22 mouse cellular contexts compared by ENCODE assay signal in genomic region chr2:46441348-46441747, GRCm38 (mm10).
A peak's percentile ranks its signal among the peaks of the same experiment; 100 is the strongest.
DNase-seq lines count a peak whose midpoint lies in the region; ATAC-seq and TF ChIP-seq lines count a peak whose summit lies in the region.
"Had no signal": no experiment of that assay in that cellular context is flagged by ENCODE, and none has a peak within 500 bp of the region (broad histone marks: within the 10 kb centered on the region; RNA-seq: fewer than 3 reads in every experiment).

No protein-coding gene starts in this region.

- H3K79me2 ChIP-seq in heart, adult 2 months (replicated peaks; ENCODE audit: control insufficient read depth, insufficient read depth, low read length) = no peaks in the 10 kb centered on the region

- H3K27ac ChIP-seq in heart, adult 2 months = peak overlapping the region; percentile 69
- no peak overlapping the region for H3K27ac ChIP-seq in heart, embryonic 10.5 days
- H3K27ac ChIP-seq in lung, postnatal 0 days (ENCODE audit: low read length) = no peak overlapping the region
- H3K27ac ChIP-seq in intestine, embryonic 15.5 days = no peak overlapping the region
- H3K27ac ChIP-seq: forebrain, embryonic 10.5 days; hindbrain, embryonic 12.5 days; limb, embryonic 12.5 days; liver, embryonic 12.5 days; neural tube, embryonic 12.5 days had no signal

- 82% methylated on average over 5 of the region's 5 CpGs for WGBS in heart, adult 2 months
- 86% methylated on average over 5 of the region's 5 CpGs for WGBS in heart, embryonic 10.5 days
- WGBS in lung, postnatal 0 days = 73% methylated on average over 5 of the region's 5 CpGs
- WGBS in lung, adult 2 months = 74% methylated on average over 5 of the region's 5 CpGs
- 87% methylated on average over 5 of the region's 5 CpGs for WGBS in intestine, embryonic 15.5 days

- H3K4me3 ChIP-seq in heart, adult 2 months = no peak overlapping the region
- H3K4me3 ChIP-seq in heart, embryonic 10.5 days = no peak overlapping the region
- no peak overlapping the region for H3K4me3 ChIP-seq in lung, postnatal 0 days (ENCODE audit: low read depth, low read length)
- no peak overlapping the region for H3K4me3 ChIP-seq in lung, adult 2 months (replicated peaks; ENCODE audit: extremely low read depth, low read depth, low read length)
- H3K4me3 ChIP-seq in intestine, embryonic 15.5 days (replicated peaks) = no peak overlapping the region
- H3K4me3 ChIP-seq: forebrain, embryonic 10.5 days; hindbrain, embryonic 12.5 days; layer of hippocampus, adult 2 months; limb, embryonic 12.5 days; liver, embryonic 12.5 days; megakaryocyte, embryonic 14.5 days; neural tube, embryonic 12.5 days had no signal

- no peak overlapping the region for H3K9ac ChIP-seq in heart, adult 2 months (ENCODE audit: low read depth, low read length)
- no peak overlapping the region for H3K9ac ChIP-seq in lung, postnatal 0 days (replicated peaks; ENCODE audit: low read depth)
- H3K9ac ChIP-seq in intestine, embryonic 15.5 days = no peak overlapping the region
- H3K9ac ChIP-seq: hindbrain, embryonic 12.5 days; limb, embryonic 12.5 days; liver, embryonic 12.5 days; neural tube, embryonic 12.5 days had no signal

- no peaks in the 10 kb centered on the region for H3K9me3 ChIP-seq in heart, embryonic 10.5 days
- H3K9me3 ChIP-seq in lung, postnatal 0 days (ENCODE audit: low read length) = no peaks in the 10 kb centered on the region
- H3K9me3 ChIP-seq in intestine, embryonic 15.5 days = no peaks in the 10 kb centered on the region
- H3K9me3 ChIP-seq: forebrain, embryonic 10.5 days; hindbrain, embryonic 12.5 days; limb, embryonic 12.5 days; liver, embryonic 12.5 days; megakaryocyte, embryonic 14.5 days; neural tube, embryonic 12.5 days had no signal

- H3K36me3 ChIP-seq in heart, adult 2 months (ENCODE audit: control insufficient read depth, insufficient read depth, low read length) = no peaks in the 10 kb centered on the region
- H3K36me3 ChIP-seq in heart, embryonic 10.5 days = no peaks in the 10 kb centered on the region
- no peaks in the 10 kb centered on the region for H3K36me3 ChIP-seq in lung, postnatal 0 days (ENCODE audit: insufficient read depth, low read length)
- no peaks in the 10 kb centered on the region for H3K36me3 ChIP-seq in intestine, embryonic 15.5 days
- H3K36me3 ChIP-seq: forebrain, embryonic 10.5 days; hindbrain, embryonic 12.5 days; limb, embryonic 12.5 days; liver, embryonic 12.5 days; neural tube, embryonic 12.5 days had no signal

- ATAC-seq in lung, postnatal 0 days = no peak
- ATAC-seq in intestine, embryonic 15.5 days = no peak
- ATAC-seq in megakaryocyte-erythroid progenitor cell, adult 5-6 weeks (replicated peaks; ENCODE audit: low FRiP score, low TSS enrichment, poor library complexity, severe bottlenecking) = no peak
- ATAC-seq: forebrain, embryonic 16.5 days; liver, embryonic 12.5 days had no signal

- TF ChIP-seq CTCF in heart, adult 2 months (IDR thresholded peaks at IDR 0.05) = no peak
- no peak for TF ChIP-seq CTCF in lung, postnatal 0 days (IDR thresholded peaks at IDR 0.05)
- TF ChIP-seq CTCF in lung, adult 2 months (IDR thresholded peaks at IDR 0.05; ENCODE audit: insufficient read depth, low read length) = no peak

- H3K27me3 ChIP-seq in heart, adult 2 months (ENCODE audit: control insufficient read depth, insufficient read depth, low read length) = no peaks in the 10 kb centered on the region
- no peaks in the 10 kb centered on the region for H3K27me3 ChIP-seq in heart, embryonic 10.5 days (ENCODE audit: insufficient read depth, poor library complexity, severe bottlenecking)
- H3K27me3 ChIP-seq in lung, postnatal 0 days (replicated peaks; ENCODE audit: insufficient read depth, low read length) = no peaks in the 10 kb centered on the region
- no peaks in the 10 kb centered on the region for H3K27me3 ChIP-seq in intestine, embryonic 15.5 days (replicated peaks)
- H3K27me3 ChIP-seq: hindbrain, embryonic 12.5 days; liver, embryonic 12.5 days; neural tube, embryonic 12.5 days had no signal

- H3K4me2 ChIP-seq in lung, postnatal 0 days (replicated peaks; ENCODE audit: low read depth, low read length) = no peak overlapping the region
- no peak overlapping the region for H3K4me2 ChIP-seq in intestine, embryonic 15.5 days (replicated peaks)
- H3K4me2 ChIP-seq: hindbrain, embryonic 12.5 days; limb, embryonic 12.5 days; liver, embryonic 12.5 days; neural tube, embryonic 12.5 days had no signal

- no peak for DNase-seq in heart, adult 2 months
- no peak for DNase-seq in heart, embryonic 10.5 days (ENCODE audit: low spot score)
- DNase-seq in lung, postnatal 0 days (ENCODE audit: low spot score) = peak; percentile 59
- no peak for DNase-seq in lung, adult 2 months
- peak; percentile 23 for DNase-seq in lung, postnatal 10 days
- peak; percentile 31 for DNase-seq in skeletal muscle tissue, adult 2 months (ENCODE audit: low read depth, low spot score)
- DNase-seq: cerebellum, adult 11-12 months; cerebellum, postnatal 14 days; midbrain, embryonic 14.5 days; right cerebral cortex, postnatal 14 days; spleen, adult 18-20 months; thymus, postnatal 25 days had no signal

- H3K4me1 ChIP-seq in heart, adult 2 months (ENCODE audit: control insufficient read depth, insufficient read depth, low read length) = peaks cover 7% of the 10 kb centered on the region
- H3K4me1 ChIP-seq in heart, embryonic 10.5 days = peaks cover 13% of the 10 kb centered on the region; the same call in 1 of the 2 replicates
- peaks cover 4% of the 10 kb centered on the region; the same call in 1 of the 2 replicates for H3K4me1 ChIP-seq in lung, postnatal 0 days (ENCODE audit: insufficient read depth, low read depth, low read length)
- peaks cover 8% of the 10 kb centered on the region for H3K4me1 ChIP-seq in lung, adult 2 months (ENCODE audit: control insufficient read depth, insufficient read depth, low read length)
- H3K4me1 ChIP-seq in intestine, embryonic 15.5 days (replicated peaks) = 0 out of 2 replicates have a peak, but pooled peaks cover 7% of the 10 kb centered on the region

- intact Hi-C loops in heart, adult 2 months (cut with DNase I) = loop anchor here (5.0 to 10.0 kb wide), 2 partner anchors 927 to 1324 kb away; partner anchors contain the start of gene Zeb2

- no peak for TF ChIP-seq POLR2A in heart, adult 2 months (IDR thresholded peaks at IDR 0.05; ENCODE audit: insufficient read depth, low read depth, low read length)
- no peak for TF ChIP-seq POLR2A in lung, adult 2 months (IDR thresholded peaks at IDR 0.05; ENCODE audit: borderline replicate concordance, extremely low read depth, low read depth, low read length)

- no peak for TF ChIP-seq EP300 in heart, adult 2 months (IDR thresholded peaks at IDR 0.05; ENCODE audit: insufficient read depth, low read depth, low read length)
- TF ChIP-seq EP300 in lung, postnatal 0 days (IDR thresholded peaks at IDR 0.05) = no peak

Comparison
In these comparisons a context has a peak if more than half of its experiments do, and no peak if none do; other contexts are left out.
1. DNase-seq: peak in lung, postnatal 0 days (single experiment), lung, postnatal 10 days (single experiment) and skeletal muscle tissue, adult 2 months (single experiment); none in heart, adult 2 months (0 of 2), heart, embryonic 10.5 days (single experiment) and lung, adult 2 months (single experiment).